Mouse (Mus musculus): ENCODE measurements around the gene Elk3.

The Elk3 gene

DNA sequence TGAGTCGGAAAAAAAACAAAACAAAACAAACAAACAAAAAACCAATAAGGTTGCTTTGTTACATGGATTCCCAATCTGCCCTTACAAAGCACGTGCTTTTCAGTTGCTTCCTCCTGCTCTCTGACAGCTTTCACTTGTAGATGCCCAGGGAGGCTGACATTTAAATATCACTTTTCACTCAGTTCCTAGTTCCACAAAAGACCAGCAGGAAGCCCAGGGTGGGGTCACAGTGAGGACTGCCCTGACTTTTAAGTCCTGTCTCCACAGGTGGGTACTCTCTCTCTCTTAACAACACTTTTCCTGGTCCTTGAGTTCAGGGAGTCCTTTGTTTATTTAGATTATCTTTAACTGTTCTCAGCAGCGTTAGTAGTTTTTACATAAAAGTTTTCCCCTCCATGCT, 68.7 kb downstream of the Elk3 start:
- no peak for DNase-seq (ENCODE audit: low spot score in 2 of 2)

DNA sequence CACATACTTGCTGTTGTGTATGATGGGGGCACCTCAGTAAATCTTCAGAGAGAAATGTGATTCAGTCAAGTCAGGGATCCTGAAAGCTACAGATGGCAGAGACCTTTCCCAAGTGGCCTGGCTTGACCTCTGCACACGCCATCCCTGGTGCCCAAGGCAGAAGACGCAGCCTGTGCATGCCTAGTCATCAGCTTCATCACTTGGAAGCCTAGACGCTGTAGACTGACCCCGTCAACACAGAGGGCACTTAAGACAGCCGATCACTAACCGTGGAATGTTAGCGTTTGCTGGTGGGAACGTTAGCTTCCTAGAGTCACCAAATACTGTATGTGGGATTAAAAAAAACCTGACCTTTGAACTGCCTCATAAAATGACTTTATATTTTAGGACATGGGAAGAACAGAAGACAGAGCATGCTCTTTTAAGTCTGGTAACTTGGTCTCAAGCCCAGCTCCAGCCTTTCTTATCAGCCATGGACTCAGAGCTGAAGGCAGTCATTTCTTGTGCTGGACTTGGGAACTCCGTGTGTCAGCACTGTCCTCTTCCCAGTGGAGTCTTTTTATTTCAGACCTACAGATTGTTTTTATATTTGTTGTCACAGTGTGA, 71.6 kb downstream of the Elk3 start:
- DNase-seq (ENCODE audit: low spot score in 2 of 2) = no peak

DNA sequence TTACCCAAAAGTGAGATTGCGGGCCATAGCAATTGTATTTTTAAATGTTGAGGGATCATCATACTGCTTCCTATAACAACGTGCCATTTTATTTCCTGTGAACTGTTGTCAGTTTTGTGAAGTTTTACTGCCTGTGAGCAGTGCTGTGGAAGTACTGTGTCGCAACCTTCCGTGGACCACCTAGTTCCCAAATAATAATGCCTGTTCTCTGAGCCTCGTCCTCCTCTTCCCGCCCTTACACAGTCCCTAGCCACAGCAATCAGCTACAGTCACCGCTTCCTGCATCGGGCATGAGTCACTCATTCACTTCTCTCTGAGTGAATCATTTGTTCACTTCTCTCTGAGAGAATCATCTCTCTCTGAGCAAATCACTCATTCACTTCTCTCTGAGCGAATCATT, 76.2 kb downstream of the Elk3 start:
- no peak for DNase-seq (ENCODE audit: low spot score in 2 of 2)

DNA sequence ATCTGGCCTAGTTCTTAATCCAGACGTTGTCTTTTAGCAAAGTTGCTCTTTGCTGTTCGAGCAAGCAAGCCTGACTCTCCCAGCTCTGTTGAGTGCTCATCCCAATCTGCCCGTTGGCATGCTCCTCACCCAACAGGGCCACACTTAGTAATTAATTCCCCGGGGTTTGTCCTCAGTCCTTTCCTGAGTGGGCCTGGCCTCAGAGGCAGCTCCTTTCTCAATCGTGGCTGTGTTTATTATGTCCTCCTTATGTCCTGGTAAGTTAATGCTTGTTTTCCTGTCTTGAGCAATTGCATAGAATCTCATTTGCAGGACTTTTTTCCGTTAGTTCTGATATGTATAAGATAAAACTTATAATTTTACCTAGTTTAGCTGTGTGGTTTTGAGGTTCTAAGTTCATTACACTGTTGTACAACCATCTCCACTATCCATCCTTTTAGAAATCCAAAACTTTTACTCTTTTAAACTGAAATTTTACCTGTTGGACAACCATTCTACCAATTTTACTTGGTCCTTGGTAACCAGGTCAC, 77.2 kb downstream of the Elk3 start:
- DNase-seq (ENCODE audit: low spot score in 2 of 2) = no peak

DNA sequence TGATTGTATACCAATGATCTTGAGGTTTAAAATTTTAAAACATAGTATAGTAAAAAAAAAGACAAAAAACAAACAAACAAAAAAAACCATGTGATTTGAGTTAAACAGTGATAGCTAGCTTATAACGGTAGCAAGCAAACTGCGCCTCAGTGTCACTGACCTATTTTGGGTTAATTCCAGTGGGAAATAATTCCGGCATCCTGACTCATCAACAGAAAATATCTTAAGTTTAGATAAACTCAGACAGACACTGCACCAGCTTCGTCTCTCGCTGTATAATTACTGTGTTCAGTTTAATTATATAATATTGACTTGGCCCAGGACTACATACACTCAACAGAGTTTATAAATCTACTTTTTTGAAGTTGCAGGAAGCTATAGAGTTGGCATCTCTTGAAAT, 79.0 kb downstream of the Elk3 start:
- DNase-seq (ENCODE audit: low spot score in 2 of 2) = no peak

DNA sequence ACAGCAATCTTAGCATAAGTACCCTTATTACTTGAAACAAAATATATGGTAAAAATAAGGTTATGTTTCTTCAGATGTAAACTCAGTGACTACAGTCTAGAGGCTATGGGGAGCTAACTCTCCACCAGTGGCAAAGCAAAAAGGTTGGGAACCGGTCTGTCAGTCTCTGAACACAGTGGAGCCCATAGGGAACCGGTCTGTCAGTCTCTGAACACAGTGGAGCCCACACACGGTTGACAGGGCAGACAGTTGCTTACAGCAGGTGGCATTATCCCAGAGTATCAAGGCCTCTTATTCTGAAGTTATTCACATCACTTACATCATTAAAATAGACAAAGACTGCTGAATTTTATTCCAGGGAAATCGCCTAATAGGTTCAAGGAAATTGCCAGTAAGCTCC, 79.4 kb downstream of the Elk3 start:
- no peak for DNase-seq (ENCODE audit: low spot score in 2 of 2)

DNA sequence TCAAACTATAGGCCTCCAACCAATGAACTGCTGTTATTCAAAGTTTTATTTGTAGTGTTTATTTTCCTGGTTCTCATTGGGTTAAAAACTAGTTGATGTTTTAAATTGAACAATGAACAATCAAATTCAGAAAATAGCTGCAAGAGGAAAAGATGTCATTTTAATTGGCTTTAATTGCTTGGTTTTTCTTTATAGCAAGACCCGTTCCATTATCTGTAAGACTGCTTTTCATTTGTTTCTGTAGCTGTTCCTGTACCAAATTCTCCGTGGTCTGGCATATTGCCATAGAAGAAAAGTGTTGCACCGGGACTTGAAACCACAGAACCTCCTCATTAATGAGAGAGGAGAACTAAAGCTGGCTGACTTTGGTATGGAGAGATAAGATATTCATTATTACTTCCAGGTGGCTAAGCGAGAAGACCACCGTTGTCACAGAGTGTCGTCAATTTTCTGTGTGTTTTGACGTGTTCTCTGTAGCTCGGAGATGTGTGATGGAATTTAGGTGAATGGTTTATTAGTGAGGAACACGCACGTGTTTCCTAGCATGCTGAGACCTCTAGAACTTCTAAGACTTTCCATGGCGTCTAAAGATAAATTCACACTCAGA, 82.4 kb downstream of the Elk3 start:
- no peak for DNase-seq (ENCODE audit: low spot score in 2 of 2)

DNA sequence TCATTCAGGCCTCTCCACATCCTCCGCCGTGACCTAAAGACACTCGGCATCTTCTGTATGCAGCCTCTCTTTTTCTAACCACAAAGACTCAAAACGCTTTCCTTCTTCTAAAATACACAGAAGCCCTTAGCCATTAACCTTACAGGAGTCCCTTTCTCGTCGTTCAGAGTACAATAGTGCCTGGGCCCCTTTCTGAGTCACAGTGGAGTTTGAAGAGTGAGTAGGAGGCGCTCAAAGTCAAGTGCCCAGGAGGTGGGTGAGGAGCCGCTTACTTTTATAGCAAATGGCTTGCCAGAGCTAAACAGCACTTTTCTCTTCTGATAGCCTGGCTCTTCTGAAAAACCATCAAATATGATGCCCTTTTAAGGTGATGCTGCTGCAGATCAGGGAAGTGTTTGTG, 83.0 kb downstream of the Elk3 start:
- DNase-seq (ENCODE audit: low spot score in 2 of 2) = no peak

DNA sequence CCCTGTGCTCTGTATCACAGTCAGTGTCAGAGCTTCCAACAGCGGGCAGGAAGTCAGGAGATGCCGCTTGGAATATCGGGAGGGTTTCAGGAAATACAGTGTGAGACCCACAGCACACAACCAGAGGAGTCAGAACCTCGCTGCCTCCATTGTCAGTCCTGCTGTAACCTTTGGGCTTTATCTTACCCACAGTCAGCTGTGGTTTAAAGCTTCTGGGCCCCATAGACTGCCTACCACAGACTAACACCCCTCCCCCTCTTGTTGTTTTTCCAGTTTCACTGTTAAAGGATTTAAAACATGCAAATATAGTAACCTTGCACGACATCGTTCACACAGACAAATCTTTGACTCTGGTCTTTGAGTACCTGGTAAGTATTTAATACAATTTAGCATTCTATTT, 85.2 kb downstream of the Elk3 start:
- DNase-seq (ENCODE audit: low spot score in 2 of 2) = no peak

DNA sequence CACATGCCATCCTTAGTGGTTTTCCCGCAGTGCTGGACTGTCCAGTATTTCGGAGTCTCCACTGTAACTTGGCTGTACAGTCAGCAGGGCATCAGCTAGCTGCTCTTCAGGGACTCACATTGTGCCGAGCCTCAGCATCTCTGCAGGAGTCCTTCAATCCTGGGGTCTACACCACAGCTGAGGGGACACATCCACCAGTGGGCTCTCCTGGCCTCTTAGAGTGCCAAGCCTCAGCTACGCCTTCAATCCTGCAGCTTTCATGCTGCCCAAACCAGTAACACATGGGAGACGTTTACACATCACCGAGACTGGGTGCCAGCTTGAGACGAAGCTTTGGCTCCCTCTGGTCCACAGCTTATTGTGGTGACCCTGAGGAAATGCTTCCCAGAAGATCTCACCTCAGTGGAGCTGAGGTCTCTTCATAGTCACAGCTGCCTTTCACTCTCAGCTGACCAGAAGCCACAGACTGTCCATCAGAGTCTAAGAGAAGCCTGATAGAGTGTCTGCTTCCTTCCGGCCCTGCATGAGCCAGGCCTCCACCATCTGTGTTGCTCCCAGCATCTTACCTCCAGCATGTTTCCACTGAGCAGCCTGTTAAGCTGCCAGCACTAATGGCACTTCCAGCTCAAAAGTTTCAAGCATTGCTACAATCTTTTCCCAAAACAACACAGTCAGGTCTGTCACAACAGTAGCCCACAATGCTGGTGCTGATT, 95.7 kb downstream of the Elk3 start:
- no peak for DNase-seq (ENCODE audit: low spot score in 2 of 2)

DNA sequence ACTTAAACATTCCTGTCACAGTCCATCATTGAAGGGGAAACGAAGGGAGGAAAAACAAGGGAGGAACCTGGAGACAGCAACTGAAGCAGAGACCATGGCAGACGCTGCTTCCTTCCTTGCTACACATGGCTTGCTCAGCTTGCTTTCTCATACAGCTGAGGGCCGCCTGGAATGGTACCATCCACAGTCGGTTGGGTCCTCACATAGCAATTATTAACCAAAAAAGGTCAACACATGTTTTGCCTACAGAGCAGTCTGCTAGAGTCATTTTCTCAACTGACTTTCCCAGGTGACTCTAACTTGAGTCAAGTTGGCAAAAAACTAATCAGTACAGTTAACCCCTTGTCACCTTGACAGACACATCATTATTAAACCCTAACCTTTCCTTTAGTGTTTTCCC, 96.7 kb downstream of the Elk3 start:
- no peak for DNase-seq (ENCODE audit: low spot score in 2 of 2)

DNA sequence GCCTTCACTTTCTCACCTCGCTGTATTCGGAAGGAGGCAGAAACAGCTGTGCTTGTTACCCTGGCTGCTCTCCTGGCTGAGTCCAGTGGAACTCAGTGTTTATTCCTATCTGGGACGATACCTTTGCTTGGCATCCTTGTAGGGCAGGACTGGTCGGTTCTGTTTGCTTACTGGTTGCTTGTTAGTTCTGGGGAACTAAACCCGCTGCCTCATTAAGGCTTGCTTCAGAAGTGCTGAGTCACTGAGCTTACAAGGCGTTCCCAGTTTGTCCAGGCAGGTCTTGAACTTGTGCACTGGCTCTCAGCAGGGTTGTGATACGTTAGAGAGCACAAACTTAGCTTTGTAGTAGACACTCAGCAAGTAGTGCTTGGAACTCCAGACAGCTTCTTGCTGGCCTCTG, 97.6 kb downstream of the Elk3 start:
- peak; percentile 37 to 58 for DNase-seq (ENCODE audit: low spot score in 2 of 2)

DNA sequence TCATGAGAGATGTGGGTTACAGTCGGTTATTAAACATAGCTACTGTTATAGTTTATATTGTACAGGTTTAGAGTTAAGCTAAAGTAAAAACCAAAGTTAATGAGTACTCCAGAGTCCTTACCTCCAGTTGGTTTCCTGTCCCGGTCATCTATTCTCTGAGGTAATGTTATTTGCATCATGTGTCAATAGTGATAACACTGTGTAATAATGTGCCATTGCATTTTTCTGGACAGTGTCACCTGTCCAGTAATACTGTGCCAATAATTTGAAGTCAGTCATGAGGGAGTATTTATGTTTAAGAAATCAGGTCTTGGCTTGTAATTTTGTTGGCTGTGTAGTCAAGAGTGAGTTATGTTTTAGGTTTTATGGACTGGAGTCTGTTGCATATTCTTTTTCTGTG, 98.2 kb downstream of the Elk3 start:
- DNase-seq (ENCODE audit: low spot score in 2 of 2) = no peak

DNA sequence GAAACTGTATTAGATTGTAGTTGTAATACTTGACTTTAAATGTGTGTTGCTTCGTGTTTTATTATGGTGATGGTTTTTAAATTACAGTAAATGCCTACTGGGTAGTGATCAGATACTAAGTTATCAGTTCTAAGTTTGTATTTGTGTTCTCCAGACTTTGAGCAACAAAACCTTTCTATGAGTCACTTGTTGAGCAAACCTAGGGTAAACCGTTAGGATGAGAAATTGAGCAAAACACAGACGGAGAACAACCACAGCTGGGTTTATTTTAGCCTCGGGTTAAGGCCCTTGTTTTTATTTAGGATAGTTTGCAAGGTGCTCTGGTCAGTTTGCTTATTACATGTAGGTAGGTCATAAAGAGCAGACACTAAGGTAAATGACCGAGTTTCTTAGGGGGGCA, 103.8 kb downstream of the Elk3 start:
- DNase-seq (ENCODE audit: low spot score in 2 of 2) = no peak

DNA sequence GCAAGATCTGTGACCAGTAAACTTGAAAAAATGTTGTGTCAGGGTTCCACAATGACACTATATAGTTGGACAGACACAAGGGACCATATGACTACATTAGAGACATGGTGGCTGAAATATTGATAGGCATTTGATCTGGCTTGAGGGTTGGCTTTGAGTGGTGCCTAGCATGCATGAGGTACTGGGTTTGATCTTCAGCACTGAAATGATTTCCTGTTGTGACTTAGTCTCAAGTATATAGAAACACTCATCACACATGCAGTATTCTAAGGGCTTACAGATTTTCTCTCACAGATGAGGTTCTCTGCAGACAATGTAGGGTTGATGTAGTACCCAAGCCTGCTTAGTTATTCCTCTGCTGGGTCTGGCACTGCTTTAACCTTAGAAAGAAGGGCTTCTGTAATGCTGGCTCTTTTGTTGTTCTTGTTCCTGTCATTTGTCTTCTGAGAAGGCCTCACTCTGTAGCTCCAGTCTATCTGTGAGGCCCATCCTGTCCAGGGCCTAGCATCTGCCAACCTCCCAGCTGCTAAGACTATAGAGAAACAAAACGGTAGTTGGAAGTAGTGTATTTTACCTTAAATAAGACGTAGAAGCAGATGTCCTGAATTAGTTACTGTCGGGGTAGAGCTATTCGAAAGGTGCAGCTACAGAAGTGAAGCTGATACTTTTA, 105.5 kb downstream of the Elk3 start:
- DNase-seq (ENCODE audit: low spot score in 2 of 2) = no peak

DNA sequence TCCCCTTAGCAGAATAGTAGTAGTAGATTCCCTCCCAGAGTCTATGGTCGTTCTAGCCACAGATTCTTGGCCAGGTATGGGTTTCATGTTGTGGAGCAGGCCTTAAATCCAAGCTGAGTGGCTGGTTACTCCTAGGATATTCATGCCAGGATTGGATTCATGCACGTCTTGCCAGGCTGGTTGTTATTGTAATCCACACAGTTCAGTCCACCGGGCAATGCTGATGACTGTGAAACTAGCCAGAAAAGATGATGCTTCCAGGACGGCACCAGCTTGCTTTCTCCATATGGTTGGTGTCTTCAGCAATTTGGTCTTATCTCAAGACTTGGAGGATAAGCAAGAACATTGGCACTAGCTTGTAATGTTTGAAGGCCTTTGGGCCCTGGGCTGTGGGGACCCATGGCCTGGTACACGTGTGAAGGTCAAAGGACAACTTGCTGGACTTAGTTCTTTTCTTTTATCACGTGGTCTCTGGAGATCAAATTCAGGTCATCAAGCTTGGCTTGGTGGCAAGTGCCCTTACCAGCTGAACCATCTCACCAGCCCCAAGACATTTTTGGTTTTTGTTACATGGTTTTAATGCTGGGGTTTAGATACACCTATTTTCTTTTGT, 109.0 kb downstream of the Elk3 start:
- DNase-seq (ENCODE audit: low spot score in 2 of 2) = no peak

DNA sequence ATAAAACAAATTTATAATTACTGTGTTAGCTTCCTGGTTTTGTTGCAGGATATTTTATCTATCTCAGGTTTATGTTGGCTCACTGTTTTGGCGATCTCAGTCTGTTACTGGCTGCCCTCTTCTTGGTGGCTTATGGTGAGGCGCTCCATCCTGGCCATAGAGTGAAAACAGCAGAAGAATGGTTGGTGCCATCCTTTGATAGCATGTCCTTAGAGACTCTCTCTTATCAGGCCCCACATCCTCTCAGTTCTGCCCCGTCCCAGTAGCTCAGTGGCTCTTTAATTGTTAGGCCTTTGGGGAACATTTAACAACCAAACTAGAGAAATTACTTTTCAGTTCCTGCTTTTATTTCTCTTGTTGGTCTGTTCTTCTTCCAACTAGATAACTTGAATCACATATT, 112.0 kb downstream of the Elk3 start:
- no peak for DNase-seq (ENCODE audit: low spot score in 2 of 2)

All from urinary bladder, adult 18-20 months (tissue).